Mouse (Mus musculus) lung, embryonic 14.5 days (tissue): ENCODE results near the gene Cdkn1c. TPM values are rescaled to one million over a fixed set of nuclear protein-coding genes. Genes with fewer than 3 reads are reported as not detected.

Source experiments
- ATAC-seq: fragments of 200-750 bp; cut with Nextera tagmentation; 2 replicates; pipeline ENCODE4 v1.8.0; 2017; ENCODE audit warnings: mild to moderate bottlenecking, moderate TSS enrichment, moderate library complexity; ENCODE audit not compliant: insufficient read depth
- DNase-seq: peaks from one replicate; pipeline ENCODE4 v3.0.0-alpha.2; 2015
- H3K27ac ChIP-seq: fragments of 300-500 bp; sonication (generic); 2 replicates; pipeline ENCODE4 v1.5.1; 2014; ENCODE audit warnings: low read depth, mild to moderate bottlenecking, moderate library complexity
- H3K27me3 ChIP-seq: fragments of 300-500 bp; sonication (generic); 2 replicates; pipeline ENCODE4 v1.6.1; 2014; ENCODE audit warnings: low read length, control low read depth; ENCODE audit not compliant: insufficient read depth
- H3K36me3 ChIP-seq: fragments of 300-500 bp; sonication (generic); 2 replicates; pipeline ENCODE4 v1.6.1; 2014; ENCODE audit warnings: control low read depth; ENCODE audit not compliant: insufficient read depth
- H3K4me1 ChIP-seq: fragments of 300-500 bp; sonication (generic); 2 replicates; pipeline ENCODE4 v1.6.1; 2014; ENCODE audit warnings: antibody characterized with exemption, control low read depth; ENCODE audit not compliant: insufficient read depth
- H3K4me2 ChIP-seq: fragments of 300-500 bp; sonication (generic); 2 replicates; pipeline ENCODE4 v1.6.1; 2014; ENCODE audit warnings: mild to moderate bottlenecking
- H3K4me3 ChIP-seq: fragments of 300-500 bp; sonication (generic); 2 replicates; pipeline ENCODE4 v1.5.1; 2014; ENCODE audit warnings: low read depth, low read length
- H3K9ac ChIP-seq: fragments of 300-500 bp; sonication (generic); 2 replicates; pipeline ENCODE4 v1.6.1; 2014
- H3K9me3 ChIP-seq: fragments of 300-500 bp; sonication (generic); 2 replicates; pipeline ENCODE4 v1.6.1; 2016; ENCODE audit warnings: low read depth, low read length, control low read depth
- CTCF ChIP-seq: IDR thresholded peaks from 2 replicates; pipeline ENCODE4 v1.5.1; 2016; ENCODE audit warnings: antibody characterized with exemption, low read depth
- WGBS: fragments of 180-500 bp; shearing (Covaris S2); extraction: QIAGEN DNeasy Blood & Tissue Kit; methylation state at CpG from one replicate; pipeline ENCODE4 v1.1.7; 2014; 5-methylcytosine and 5-hydroxymethylcytosine counted together
- polyA plus RNA-seq: library from polyadenylated mRNA; unstranded; fragments of >200 nt; fragmentation: Nextera tagmentation; extraction: Ambion mirVana; gene quantifications from 2 replicates; pipeline ENCODE4 v1.2.1, GENCODE M21; 2014

The Cdkn1c gene
- polyA plus RNA-seq, 1 experiment from 2014 or later: 596 TPM

GRCm38 (mm10) chr7:143489735-143490134, 28.9 kb upstream of the Cdkn1c start:
- no peak for TF ChIP-seq CTCF
- 73% methylated on average over 6 of the region's 6 CpGs for WGBS
- ATAC-seq: no peak
- Histone ChIP-seq H3K4me2 (no peak overlapping the region), H3K4me3 (no peak overlapping the region), H3K9ac (no peak overlapping the region), H3K9me3 (no peaks in the 10 kb centered on the region), H3K36me3 (no peaks in the 10 kb centered on the region), H3K27me3 (no peaks in the 10 kb centered on the region), H3K27ac (no peak overlapping the region), H3K4me1 (no peaks in the 10 kb centered on the region)
- no peak for DNase-seq

DNA sequence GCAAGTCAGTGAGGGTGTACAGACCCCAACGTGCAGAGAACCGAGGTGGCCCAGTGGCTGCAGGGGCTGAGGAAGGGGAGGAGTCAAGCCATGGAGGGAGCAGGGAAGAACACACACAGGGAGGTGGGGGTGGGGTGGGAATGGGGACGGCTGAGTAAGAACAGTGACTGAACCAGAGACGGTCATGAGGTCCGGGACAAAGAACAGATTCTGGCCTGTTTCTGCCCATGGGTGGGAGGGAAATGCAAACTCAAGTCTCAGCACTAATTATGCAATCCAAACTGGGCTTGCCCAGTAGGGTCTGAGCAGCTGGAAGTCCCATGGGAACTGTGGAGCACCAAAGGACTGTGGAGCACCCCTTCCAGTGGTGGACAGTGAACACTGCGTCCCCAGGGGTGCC, 21.7 kb upstream of the Cdkn1c start:
- Histone ChIP-seq H3K9ac (no peak overlapping the region), H3K36me3 (no peaks in the 10 kb centered on the region), H3K4me3 (no peak overlapping the region), H3K27ac (no peak overlapping the region), H3K27me3 (no peaks in the 10 kb centered on the region), H3K4me1 (no peaks in the 10 kb centered on the region), H3K4me2 (no peak overlapping the region), H3K9me3 (no peaks in the 10 kb centered on the region)
- DNase-seq (no peak), ATAC-seq (no peak)
- no peak for TF ChIP-seq CTCF
- WGBS: 19% methylated on average over 6 of the region's 6 CpGs

GRCm38 (mm10) chr7:143481806-143482387, 21.0 kb upstream of the Cdkn1c start:
- 37% methylated on average over 5 of the region's 5 CpGs for WGBS
- Histone ChIP-seq H3K27me3 (no peaks in the 10 kb centered on the region), H3K4me3 (no peak overlapping the region), H3K36me3 (no peaks in the 10 kb centered on the region), H3K4me1 (no peaks in the 10 kb centered on the region), H3K9me3 (no peaks in the 10 kb centered on the region), H3K9ac (no peak overlapping the region), H3K27ac (no peak overlapping the region), H3K4me2 (no peak overlapping the region)
- no peak for TF ChIP-seq CTCF
- DNase-seq: no peak
- ATAC-seq: no peak

DNA sequence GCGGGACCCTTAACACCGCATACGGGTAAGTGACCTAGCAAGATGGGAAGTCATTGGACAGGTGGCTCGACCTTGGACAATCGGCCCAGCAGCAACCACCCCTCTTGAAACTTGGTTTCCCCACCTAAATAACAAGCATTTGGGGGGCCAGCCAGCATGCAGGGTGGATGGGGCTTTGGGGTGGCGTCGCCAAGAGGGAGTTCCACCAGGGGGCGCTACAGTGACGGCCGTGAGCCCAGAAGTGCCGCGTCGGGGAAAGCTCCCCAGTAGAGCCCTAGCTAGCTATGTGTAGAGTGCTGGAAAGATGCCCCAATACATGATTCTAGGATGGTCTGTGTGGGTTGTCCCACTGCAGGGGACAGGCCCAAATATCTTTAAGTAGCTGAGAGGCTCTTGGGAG, 19.6 kb upstream of the Cdkn1c start:
- no peaks in the 10 kb centered on the region for H3K27me3 ChIP-seq
- no peaks in the 10 kb centered on the region for H3K36me3 ChIP-seq
- no peaks in the 10 kb centered on the region for H3K4me1 ChIP-seq
- no peak overlapping the region for H3K27ac ChIP-seq
- TF ChIP-seq CTCF: peak; percentile 80
- no peaks in the 10 kb centered on the region for H3K9me3 ChIP-seq
- no peak overlapping the region for H3K4me2 ChIP-seq
- WGBS: 25% methylated on average over 13 of the region's 13 CpGs
- DNase-seq (peak; percentile 79), ATAC-seq (peak; percentile 44; the same call in 1 of the 2 replicates)
- H3K9ac ChIP-seq: no peak overlapping the region
- no peak overlapping the region for H3K4me3 ChIP-seq

DNA sequence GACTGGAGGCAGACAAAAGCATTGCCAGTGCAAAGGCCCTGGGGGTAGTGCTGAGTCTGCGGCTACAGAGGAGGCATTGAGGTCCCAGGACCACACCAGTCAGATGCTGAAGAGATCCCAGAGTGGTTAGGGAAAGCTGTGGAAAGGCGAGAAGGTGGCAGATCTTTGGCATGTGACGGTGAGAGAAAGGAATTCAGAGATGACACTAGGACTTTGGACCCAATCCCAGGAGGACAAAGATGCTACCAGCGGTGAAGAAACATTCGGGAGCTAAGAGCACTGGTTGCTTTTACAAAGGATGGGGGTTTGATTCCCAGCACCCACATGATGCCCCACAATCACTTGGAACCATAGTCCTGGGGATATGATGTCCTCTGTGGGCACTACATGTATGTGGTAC, 16.9 kb upstream of the Cdkn1c start:
- Histone ChIP-seq H3K27ac (no peak overlapping the region), H3K4me1 (no peaks in the 10 kb centered on the region), H3K4me2 (no peak overlapping the region), H3K9ac (no peak overlapping the region), H3K4me3 (no peak overlapping the region), H3K36me3 (no peaks in the 10 kb centered on the region), H3K27me3 (no peaks in the 10 kb centered on the region), H3K9me3 (no peaks in the 10 kb centered on the region)
- TF ChIP-seq CTCF: no peak
- 77% methylated on average over 5 of the region's 5 CpGs for whole genome bisulfite sequencing
- ATAC-seq (no peak), DNase-seq (no peak)

- no peak overlapping the region for H3K4me2 ChIP-seq
- WGBS: 85% methylated on average over 3 of the region's 3 CpGs
- H3K27ac ChIP-seq: no peak overlapping the region
- ATAC-seq (no peak), DNase-seq (no peak)
- no peaks in the 10 kb centered on the region for H3K9me3 ChIP-seq
- no peaks in the 10 kb centered on the region for H3K27me3 ChIP-seq
- no peak; the same call in 1 of the 2 replicates for TF ChIP-seq CTCF
- no peaks in the 10 kb centered on the region for H3K4me1 ChIP-seq
- H3K36me3 ChIP-seq: no peaks in the 10 kb centered on the region
- H3K9ac ChIP-seq: no peak overlapping the region
- H3K4me3 ChIP-seq: no peak overlapping the region
These were observed 16.0 kb upstream of the Cdkn1c start for GRCm38 (mm10) chr7:143476702-143477335.

DNA sequence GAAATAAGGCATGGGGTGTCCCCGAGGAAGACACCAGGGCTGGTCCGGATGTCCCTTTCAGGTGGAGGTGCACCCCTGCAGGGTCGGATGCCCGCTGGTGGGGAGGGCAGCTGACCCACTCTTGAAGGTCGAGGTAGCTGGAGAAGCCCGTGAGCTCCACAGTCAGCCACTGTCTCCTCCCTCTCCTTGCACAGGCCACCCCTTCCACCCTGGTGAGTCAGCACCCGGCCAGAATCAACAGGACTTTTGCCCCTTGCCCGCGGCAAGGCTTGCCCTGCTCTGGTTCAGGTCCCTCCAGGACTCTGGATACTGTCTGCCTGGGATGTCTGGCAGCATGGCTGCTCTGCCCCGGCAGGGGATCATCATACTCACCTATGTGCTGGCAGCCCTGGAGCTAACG, 15.0 kb upstream of the Cdkn1c start:
- no peak overlapping the region for H3K4me2 ChIP-seq
- DNase-seq: no peak
- ATAC-seq: no peak
- TF ChIP-seq CTCF: no peak
- no peaks in the 10 kb centered on the region for H3K9me3 ChIP-seq
- H3K27ac ChIP-seq: no peak overlapping the region
- H3K36me3 ChIP-seq: no peaks in the 10 kb centered on the region
- no peak overlapping the region for H3K4me3 ChIP-seq
- no peaks in the 10 kb centered on the region for H3K4me1 ChIP-seq
- H3K27me3 ChIP-seq: no peaks in the 10 kb centered on the region
- no peak overlapping the region for H3K9ac ChIP-seq
- WGBS: 57% methylated on average over 11 of the region's 11 CpGs
